Mouse (Mus musculus) heart, embryonic 15.5 days (tissue): ENCODE measurements around the gene Rab38. TPM values are rescaled to one million over a fixed set of nuclear protein-coding genes. Genes with fewer than 3 reads are reported as not detected.
A peak's percentile ranks its signal among the peaks of the same experiment; 100 is the strongest.

ENCODE experiments used
- ATAC-seq: fragments of 200-750 bp; cut with Nextera tagmentation; replicated peaks from 2 replicates; pipeline ENCODE4 v1.8.0; 2017; ENCODE audit warnings: low read depth, moderate TSS enrichment; ENCODE audit not compliant: insufficient number of reproducible peaks, insufficient read depth, low FRiP score
- H3K27ac ChIP-seq: fragments of 300-500 bp; sonication (generic); 2 replicates; pipeline ENCODE4 v1.5.1; 2015; ENCODE audit warnings: mild to moderate bottlenecking, inconsistent platforms
- H3K27me3 ChIP-seq: fragments of 300-500 bp; sonication (generic); 2 replicates; pipeline ENCODE4 v1.6.1; 2015; ENCODE audit warnings: inconsistent platforms
- H3K36me3 ChIP-seq: fragments of 300-500 bp; sonication (generic); 2 replicates; pipeline ENCODE4 v1.6.1; 2015; ENCODE audit warnings: mild to moderate bottlenecking, inconsistent platforms
- H3K4me1 ChIP-seq: fragments of 300-500 bp; sonication (generic); replicated peaks from 2 replicates; pipeline ENCODE4 v1.6.1; 2015; ENCODE audit warnings: inconsistent platforms
- H3K4me2 ChIP-seq: fragments of 300-500 bp; sonication (generic); 2 replicates; pipeline ENCODE4 v1.6.1; 2015; ENCODE audit warnings: inconsistent platforms, mild to moderate bottlenecking, moderate library complexity
- H3K4me3 ChIP-seq: fragments of 300-500 bp; sonication (generic); 2 replicates; pipeline ENCODE4 v1.5.1; 2015; ENCODE audit warnings: mild to moderate bottlenecking, inconsistent platforms
- H3K9ac ChIP-seq: fragments of 300-500 bp; sonication (generic); 2 replicates; pipeline ENCODE4 v1.6.1; 2015; ENCODE audit warnings: mild to moderate bottlenecking, inconsistent platforms
- H3K9me3 ChIP-seq: fragments of 300-500 bp; sonication (generic); replicated peaks from 2 replicates; pipeline ENCODE4 v1.6.1; 2016; ENCODE audit warnings: inconsistent platforms
- WGBS: fragments of 180-500 bp; shearing (Covaris S2); methylation state at CpG from one replicate; pipeline ENCODE4 v1.1.7; 2015; ENCODE audit warnings: mixed read lengths; 5-methylcytosine and 5-hydroxymethylcytosine counted together
- polyA plus RNA-seq: library from polyadenylated mRNA; unstranded; fragments of >200 nt; fragmentation: Nextera tagmentation; extraction: Ambion mirVana; gene quantifications from 2 replicates; pipeline ENCODE4 v1.2.1, GENCODE M21; 2015

The Rab38 gene
- polyA plus RNA-seq = 1.7 and 3.9 TPM in 2 replicates

GRCm38 (mm10) chr7:88429786-88430691, at the start of gene Rab38:
Gene Rab38 (plus strand): TSS chr7:88430273.
- no peaks in the 10 kb centered on the region for H3K9me3 ChIP-seq
- ATAC-seq = peak; percentile 87
- peaks cover 4% of the 10 kb centered on the region; the same call in 1 of the 2 replicates for H3K27me3 ChIP-seq
- H3K36me3 ChIP-seq = no peaks in the 10 kb centered on the region
- H3K4me1 ChIP-seq = peaks cover 9% of the 10 kb centered on the region
- 2% methylated on average over 35 of the region's 35 CpGs for WGBS
- peak within 1 kb of the TSS; percentile 96 for H3K4me2 ChIP-seq
- H3K4me3 ChIP-seq = peak within 1 kb of the TSS; percentile 61
- H3K27ac ChIP-seq = no peak within 1 kb of the TSS
- H3K9ac ChIP-seq = peak within 1 kb of the TSS; percentile 56

GRCm38 (mm10) chr7:88394568-88394967, 35.5 kb upstream of the Rab38 start:
- no peaks in the 10 kb centered on the region for H3K4me1 ChIP-seq
- no peaks in the 10 kb centered on the region for H3K36me3 ChIP-seq
- WGBS = 73% methylated on average over 1 of the region's 1 CpGs
- no peaks in the 10 kb centered on the region for H3K9me3 ChIP-seq
- H3K27ac ChIP-seq = no peak overlapping the region
- H3K9ac ChIP-seq = no peak overlapping the region
- no peak overlapping the region for H3K4me2 ChIP-seq
- ATAC-seq = no peak
- no peak overlapping the region for H3K4me3 ChIP-seq
- no peaks in the 10 kb centered on the region for H3K27me3 ChIP-seq

GRCm38 (mm10) chr7:88395745-88396144, 34.3 kb upstream of the Rab38 start:
- WGBS = 29% methylated on average over 2 of the region's 2 CpGs
- Histone ChIP-seq H3K27ac (no peak overlapping the region), H3K9me3 (no peaks in the 10 kb centered on the region), H3K27me3 (no peaks in the 10 kb centered on the region), H3K4me2 (no peak overlapping the region), H3K4me3 (no peak overlapping the region), H3K9ac (no peak overlapping the region), H3K36me3 (no peaks in the 10 kb centered on the region), H3K4me1 (no peaks in the 10 kb centered on the region)
- no peak for ATAC-seq

GRCm38 (mm10) chr7:88405311-88405710, 24.8 kb upstream of the Rab38 start:
- H3K9ac ChIP-seq = no peak overlapping the region
- H3K27me3 ChIP-seq = no peaks in the 10 kb centered on the region
- WGBS = 92% methylated on average over 1 of the region's 1 CpGs
- no peak overlapping the region for H3K27ac ChIP-seq
- H3K36me3 ChIP-seq = no peaks in the 10 kb centered on the region
- no peaks in the 10 kb centered on the region for H3K9me3 ChIP-seq
- ATAC-seq = no peak
- H3K4me3 ChIP-seq = no peak overlapping the region
- H3K4me1 ChIP-seq = no peaks in the 10 kb centered on the region
- no peak overlapping the region for H3K4me2 ChIP-seq

GRCm38 (mm10) chr7:88406466-88406865, 23.6 kb upstream of the Rab38 start:
- no peak for ATAC-seq
- Histone ChIP-seq H3K9me3 (no peaks in the 10 kb centered on the region), H3K4me1 (no peaks in the 10 kb centered on the region), H3K4me2 (no peak overlapping the region), H3K27me3 (no peaks in the 10 kb centered on the region), H3K27ac (no peak overlapping the region), H3K4me3 (no peak overlapping the region), H3K36me3 (no peaks in the 10 kb centered on the region), H3K9ac (no peak overlapping the region)
- 61% methylated on average over 2 of the region's 2 CpGs for WGBS

GRCm38 (mm10) chr7:88421821-88422220, 8.3 kb upstream of the Rab38 start:
- H3K27me3 ChIP-seq = no peaks in the 10 kb centered on the region
- H3K9ac ChIP-seq = no peak overlapping the region
- H3K9me3 ChIP-seq = no peaks in the 10 kb centered on the region
- H3K4me3 ChIP-seq = no peak overlapping the region
- no peak overlapping the region for H3K4me2 ChIP-seq
- ATAC-seq = no peak
- no peak overlapping the region for H3K27ac ChIP-seq
- no peaks in the 10 kb centered on the region for H3K4me1 ChIP-seq
- no peaks in the 10 kb centered on the region for H3K36me3 ChIP-seq

- no peaks in the 10 kb centered on the region for H3K9me3 ChIP-seq
- H3K4me3 ChIP-seq = no peak overlapping the region
- 63% methylated on average over 2 of the region's 2 CpGs for WGBS
- no peak for ATAC-seq
- H3K4me2 ChIP-seq = no peak overlapping the region
- H3K36me3 ChIP-seq = no peaks in the 10 kb centered on the region
- H3K27ac ChIP-seq = no peak overlapping the region
- no peaks in the 10 kb centered on the region for H3K27me3 ChIP-seq
- no peak overlapping the region for H3K9ac ChIP-seq
- no peaks in the 10 kb centered on the region for H3K4me1 ChIP-seq
Observed at GRCm38 (mm10) chr7:88423889-88424288, 6.2 kb upstream of the Rab38 start.

- Histone ChIP-seq H3K4me2 (no peak overlapping the region), H3K27ac (no peak overlapping the region), H3K9me3 (no peaks in the 10 kb centered on the region), H3K36me3 (no peaks in the 10 kb centered on the region), H3K4me1 (peaks cover 7% of the 10 kb centered on the region), H3K9ac (no peak overlapping the region), H3K4me3 (no peak overlapping the region), H3K27me3 (no peaks in the 10 kb centered on the region)
- 60% methylated on average over 3 of the region's 3 CpGs for WGBS
- ATAC-seq = no peak
Observed at GRCm38 (mm10) chr7:88425744-88426143, 4.3 kb upstream of the Rab38 start.

- 67% methylated on average over 3 of the region's 3 CpGs for WGBS
- no peaks in the 10 kb centered on the region for H3K36me3 ChIP-seq
- no peaks in the 10 kb centered on the region for H3K9me3 ChIP-seq
- H3K4me2 ChIP-seq = no peak overlapping the region
- no peak overlapping the region for H3K4me3 ChIP-seq
- peaks cover 4% of the 10 kb centered on the region; the same call in 1 of the 2 replicates for H3K27me3 ChIP-seq
- ATAC-seq = no peak
- no peak overlapping the region for H3K9ac ChIP-seq
- no peak overlapping the region for H3K27ac ChIP-seq
- H3K4me1 ChIP-seq = peaks cover 9% of the 10 kb centered on the region
Observed at GRCm38 (mm10) chr7:88427484-88427883, 2.6 kb upstream of the Rab38 start.

- 5% methylated on average over 13 of the region's 13 CpGs for WGBS
- H3K4me2 ChIP-seq = peak overlapping the region; percentile 96
- H3K27ac ChIP-seq = no peak overlapping the region
- no peak for ATAC-seq
- peaks cover 9% of the 10 kb centered on the region for H3K4me1 ChIP-seq
- no peaks in the 10 kb centered on the region for H3K9me3 ChIP-seq
- H3K9ac ChIP-seq = peak overlapping the region; percentile 56
- peaks cover 4% of the 10 kb centered on the region; the same call in 1 of the 2 replicates for H3K27me3 ChIP-seq
- H3K4me3 ChIP-seq = peak overlapping the region; percentile 61
- H3K36me3 ChIP-seq = no peaks in the 10 kb centered on the region
Observed at GRCm38 (mm10) chr7:88430692-88431084, 615 bp downstream of the Rab38 start.

- no peak for ATAC-seq
- no peak overlapping the region for H3K4me2 ChIP-seq
- H3K9me3 ChIP-seq = no peaks in the 10 kb centered on the region
- no peak overlapping the region for H3K4me3 ChIP-seq
- no peaks in the 10 kb centered on the region for H3K27me3 ChIP-seq
- no peaks in the 10 kb centered on the region for H3K4me1 ChIP-seq
- no peak overlapping the region for H3K9ac ChIP-seq
- H3K27ac ChIP-seq = no peak overlapping the region
- no peaks in the 10 kb centered on the region for H3K36me3 ChIP-seq
Observed at GRCm38 (mm10) chr7:88440301-88440700, 10.2 kb downstream of the Rab38 start.

GRCm38 (mm10) chr7:88442649-88443048, 12.6 kb downstream of the Rab38 start:
- Histone ChIP-seq H3K4me3 (no peak overlapping the region), H3K27me3 (no peaks in the 10 kb centered on the region)

More at GRCm38 (mm10) chr7:88442649-88443048, 12.6 kb downstream of the Rab38 start:
- H3K4me2 ChIP-seq = no peak overlapping the region
- H3K27ac ChIP-seq = no peak overlapping the region
- no peaks in the 10 kb centered on the region for H3K9me3 ChIP-seq
- H3K36me3 ChIP-seq = no peaks in the 10 kb centered on the region
- no peak for ATAC-seq
- H3K9ac ChIP-seq = no peak overlapping the region
- no peaks in the 10 kb centered on the region for H3K4me1 ChIP-seq
